Mouse (Mus musculus) myocyte (in vitro differentiated cells): ENCODE results near the gene Prelid3b.

Experiments
- CEBPB ChIP-seq: IDR thresholded peaks from 2 replicates; pipeline ENCODE4 v1.6.1; 2011; ENCODE audit warnings: mild to moderate bottlenecking, moderate library complexity; ENCODE audit not compliant: poor library complexity, insufficient read depth, severe bottlenecking
- E2F4 ChIP-seq: IDR thresholded peaks from one replicate; pipeline ENCODE4 v1.6.1; 2011; ENCODE audit warnings: mild to moderate bottlenecking, control low read depth, moderate library complexity; ENCODE audit not compliant: insufficient read depth
- MAX ChIP-seq: IDR thresholded peaks from one replicate; pipeline ENCODE4 v1.6.1; 2011; ENCODE audit warnings: low read depth, mild to moderate bottlenecking, control low read depth
- POLR2A ChIP-seq: IDR thresholded peaks from one replicate; pipeline ENCODE4 v1.6.1; 2011; ENCODE audit warnings: low read depth, mild to moderate bottlenecking, control low read depth, moderate library complexity; ENCODE audit not compliant: insufficient read length
- USF1 ChIP-seq: IDR thresholded peaks from one replicate; pipeline ENCODE4 v1.6.1; 2011; ENCODE audit warnings: low read depth, mild to moderate bottlenecking, control low read depth, moderate library complexity

DNA sequence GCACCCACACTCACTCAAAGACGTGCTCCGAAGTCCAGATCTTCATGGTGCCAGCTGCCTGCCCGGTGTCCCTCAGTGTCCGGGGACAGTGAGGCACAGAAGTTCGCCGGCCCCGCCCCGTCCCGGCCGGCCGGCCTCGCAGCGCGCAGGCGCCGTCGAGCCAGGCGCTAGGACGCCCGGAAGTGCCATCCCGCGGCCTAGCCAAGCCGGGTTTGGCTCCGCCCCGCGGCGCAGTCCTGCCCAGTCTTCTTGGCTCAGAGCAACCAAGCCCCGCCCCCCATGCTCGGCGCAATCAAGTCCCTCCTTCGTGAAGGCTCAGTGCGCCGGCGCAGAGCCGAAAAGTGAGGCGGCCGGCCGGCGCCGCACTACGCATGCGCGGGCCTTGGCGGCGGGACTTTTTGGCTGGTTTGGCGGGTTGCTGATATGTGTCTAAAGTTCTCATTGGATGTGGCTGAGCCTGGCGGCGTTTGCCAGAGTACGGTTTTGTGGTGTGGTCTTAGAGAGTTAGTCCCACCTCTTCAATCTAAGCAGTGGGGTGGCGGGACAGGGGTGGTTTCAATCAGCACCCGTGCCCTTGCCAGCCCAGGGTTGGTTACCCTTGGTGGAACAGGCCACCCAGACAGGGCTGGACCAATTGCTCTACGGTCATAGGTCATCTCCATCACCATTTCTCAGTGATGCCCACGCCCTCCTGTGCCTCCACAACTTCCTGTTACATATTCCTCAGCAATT, at the start of gene Prelid3b:
- TF ChIP-seq CEBPB (no peak), POLR2A (peak; percentile 86), E2F4 (peak; percentile 87), MAX (no peak), USF1 (no peak)
